Mouse (Mus musculus) myocyte (in vitro differentiated cells): Measurements from ENCODE around the gene Fbxl14.

Experiments
- CEBPB ChIP-seq: IDR thresholded peaks from 2 replicates; pipeline ENCODE4 v1.6.1; 2011; ENCODE audit warnings: mild to moderate bottlenecking, moderate library complexity; ENCODE audit not compliant: poor library complexity, insufficient read depth, severe bottlenecking
- MAX ChIP-seq: IDR thresholded peaks from one replicate; pipeline ENCODE4 v1.6.1; 2011; ENCODE audit warnings: low read depth, mild to moderate bottlenecking, control low read depth
- MYOD1 ChIP-seq, 3 experiments: IDR thresholded peaks; one replicate each; pipeline ENCODE4 v1.6.1; 2011; ENCODE audit warnings: control low read depth in 2 of 3, low read depth in 2 of 3, mild to moderate bottlenecking in 2 of 3, moderate library complexity in 1 of 3; ENCODE audit not compliant: insufficient read length in 2 of 3, control insufficient read depth in 1 of 3
- POLR2A ChIP-seq: IDR thresholded peaks from one replicate; pipeline ENCODE4 v1.6.1; 2011; ENCODE audit warnings: low read depth, mild to moderate bottlenecking, control low read depth, moderate library complexity; ENCODE audit not compliant: insufficient read length
- POLR2AphosphoS2 ChIP-seq: IDR thresholded peaks from one replicate; pipeline ENCODE4 v1.6.1; 2011; ENCODE audit warnings: low read depth, control low read depth; ENCODE audit not compliant: insufficient read length
- REST ChIP-seq: IDR thresholded peaks from one replicate; pipeline ENCODE4 v1.6.1; 2011; ENCODE audit warnings: mild to moderate bottlenecking, control low read depth, moderate library complexity; ENCODE audit not compliant: insufficient read depth, insufficient read length
- TCF12 ChIP-seq: IDR thresholded peaks from one replicate; pipeline ENCODE4 v1.6.1; 2011; ENCODE audit warnings: mild to moderate bottlenecking, control low read depth; ENCODE audit not compliant: poor library complexity, insufficient read depth, severe bottlenecking
- TCF3 ChIP-seq: IDR thresholded peaks from one replicate; pipeline ENCODE4 v1.6.1; 2011; ENCODE audit warnings: low read depth, control low read depth; ENCODE audit not compliant: insufficient read length

DNA sequence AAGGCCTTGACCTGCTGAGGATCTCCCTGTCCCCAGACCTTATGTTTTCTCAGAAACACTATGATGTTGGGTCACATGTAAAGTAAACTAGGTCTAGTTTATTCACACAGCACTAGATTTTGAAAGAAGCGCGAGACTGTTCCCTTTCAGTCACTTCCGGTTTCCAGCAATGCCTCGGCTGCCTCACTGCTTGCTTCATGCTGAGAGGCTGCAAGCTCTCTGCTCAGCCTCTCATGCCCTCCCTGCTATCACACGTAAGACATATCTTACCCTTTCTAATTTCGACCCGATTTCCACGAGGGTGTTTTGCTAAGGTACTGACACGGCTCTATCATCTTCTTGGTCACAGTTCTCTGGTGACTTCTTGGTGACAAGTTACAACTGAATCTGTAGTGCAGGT, 22.6 kb downstream of the Fbxl14 start:
- TF ChIP-seq TCF12 (no peak), POLR2A (no peak), MAX (no peak), REST (no peak), POLR2AphosphoS2 (no peak), MYOD1 (IDR thresholded peaks at IDR 0.05; ENCODE audit: control insufficient read depth in 1 of 3, insufficient read length in 2 of 3, low read depth in 2 of 3) (no peak), TCF3 (no peak), CEBPB (no peak)
